Mouse (Mus musculus): ENCODE data around the gene Epb41l5. TPM values are rescaled to one million over a fixed set of nuclear protein-coding genes. Genes with fewer than 3 reads are reported as not detected.

Gene Epb41l5
- total and polyA plus RNA-seq, 3 experiments: 2.1 to 5.8 (median 3.8) TPM

GRCm38 (mm10) chr1:119624444-119624843, 24.4 kb downstream of the Epb41l5 start:
- intact Hi-C loops (cut with DNase I): no loop called here
- no peak for DNase-seq
- TF ChIP-seq CTCF (IDR thresholded peaks at IDR 0.05): no peak
- TF ChIP-seq POLR2A (IDR thresholded peaks at IDR 0.05; ENCODE audit: insufficient read depth, low read depth, low read length): no peak
- TF ChIP-seq EP300 (IDR thresholded peaks at IDR 0.05; ENCODE audit: insufficient read depth, low read depth, low read length): no peak
- Histone ChIP-seq H3K27me3 (ENCODE audit: control insufficient read depth, insufficient read depth, low read length) (no peaks in the 10 kb centered on the region), H3K27ac (no peak overlapping the region), H3K4me1 (ENCODE audit: control insufficient read depth, insufficient read depth, low read length) (no peaks in the 10 kb centered on the region), H3K4me3 (no peak overlapping the region), H3K36me3 (ENCODE audit: control insufficient read depth, insufficient read depth, low read length) (no peaks in the 10 kb centered on the region), H3K9ac (ENCODE audit: low read depth, low read length) (no peak overlapping the region), H3K79me2 (replicated peaks; ENCODE audit: control insufficient read depth, insufficient read depth, low read length) (no peaks in the 10 kb centered on the region)
- WGBS: 82% methylated on average over 2 of the region's 2 CpGs

GRCm38 (mm10) chr1:119605396-119605795, 43.4 kb downstream of the Epb41l5 start:
- intact Hi-C loops (cut with DNase I): no loop called here
- 90% methylated on average over 3 of the region's 3 CpGs for whole genome bisulfite sequencing
- H3K4me1 ChIP-seq (ENCODE audit: control insufficient read depth, insufficient read depth, low read length): no peaks in the 10 kb centered on the region; the same call in 1 of the 2 replicates
- H3K9ac ChIP-seq (ENCODE audit: low read depth, low read length): no peak overlapping the region
- no peaks in the 10 kb centered on the region for H3K79me2 ChIP-seq (replicated peaks; ENCODE audit: control insufficient read depth, insufficient read depth, low read length)
- no peak for DNase-seq
- no peak overlapping the region for H3K27ac ChIP-seq
- H3K27me3 ChIP-seq (ENCODE audit: control insufficient read depth, insufficient read depth, low read length): no peaks in the 10 kb centered on the region
- H3K36me3 ChIP-seq (ENCODE audit: control insufficient read depth, insufficient read depth, low read length): no peaks in the 10 kb centered on the region
- TF ChIP-seq POLR2A (IDR thresholded peaks at IDR 0.05; ENCODE audit: insufficient read depth, low read depth, low read length) (no peak), EP300 (IDR thresholded peaks at IDR 0.05; ENCODE audit: insufficient read depth, low read depth, low read length) (no peak), CTCF (IDR thresholded peaks at IDR 0.05) (no peak)
- no peak overlapping the region for H3K4me3 ChIP-seq

- DNase-seq: no peak
- H3K4me3 ChIP-seq: no peak overlapping the region
- no peak overlapping the region for H3K27ac ChIP-seq
- WGBS: 99% methylated on average over 12 of the region's 12 CpGs
- TF ChIP-seq EP300 (IDR thresholded peaks at IDR 0.05; ENCODE audit: insufficient read depth, low read depth, low read length): no peak
- no peak for TF ChIP-seq POLR2A (IDR thresholded peaks at IDR 0.05; ENCODE audit: insufficient read depth, low read depth, low read length)
- TF ChIP-seq CTCF (IDR thresholded peaks at IDR 0.05): no peak
- no peaks in the 10 kb centered on the region for H3K36me3 ChIP-seq (ENCODE audit: control insufficient read depth, insufficient read depth, low read length)
- H3K9ac ChIP-seq (ENCODE audit: low read depth, low read length): no peak overlapping the region
- H3K79me2 ChIP-seq (replicated peaks; ENCODE audit: control insufficient read depth, insufficient read depth, low read length): no peaks in the 10 kb centered on the region
- H3K4me1 ChIP-seq (ENCODE audit: control insufficient read depth, insufficient read depth, low read length): no peaks in the 10 kb centered on the region
- no peaks in the 10 kb centered on the region for H3K27me3 ChIP-seq (ENCODE audit: control insufficient read depth, insufficient read depth, low read length)
- intact Hi-C loops (cut with DNase I): no loop called here
These were observed 46.4 kb downstream of the Epb41l5 start for GRCm38 (mm10) chr1:119602448-119602847.

- intact Hi-C loops (cut with DNase I): no loop called here
- Histone ChIP-seq H3K4me3 (no peak overlapping the region), H3K9ac (ENCODE audit: low read depth, low read length) (no peak overlapping the region), H3K79me2 (replicated peaks; ENCODE audit: control insufficient read depth, insufficient read depth, low read length) (no peaks in the 10 kb centered on the region), H3K36me3 (ENCODE audit: control insufficient read depth, insufficient read depth, low read length) (no peaks in the 10 kb centered on the region), H3K27me3 (ENCODE audit: control insufficient read depth, insufficient read depth, low read length) (no peaks in the 10 kb centered on the region), H3K27ac (no peak overlapping the region), H3K4me1 (ENCODE audit: control insufficient read depth, insufficient read depth, low read length) (peaks cover 2% of the 10 kb centered on the region)
- 68% methylated on average over 6 of the region's 6 CpGs for WGBS
- no peak for DNase-seq
- TF ChIP-seq POLR2A (IDR thresholded peaks at IDR 0.05; ENCODE audit: insufficient read depth, low read depth, low read length) (no peak), CTCF (IDR thresholded peaks at IDR 0.05) (no peak), EP300 (IDR thresholded peaks at IDR 0.05; ENCODE audit: insufficient read depth, low read depth, low read length) (no peak)
These were observed 49.9 kb downstream of the Epb41l5 start for GRCm38 (mm10) chr1:119598855-119599254.

- Histone ChIP-seq H3K4me1 (ENCODE audit: control insufficient read depth, insufficient read depth, low read length) (peaks cover 2% of the 10 kb centered on the region), H3K36me3 (ENCODE audit: control insufficient read depth, insufficient read depth, low read length) (no peaks in the 10 kb centered on the region), H3K27ac (no peak overlapping the region), H3K79me2 (replicated peaks; ENCODE audit: control insufficient read depth, insufficient read depth, low read length) (no peaks in the 10 kb centered on the region), H3K4me3 (no peak overlapping the region), H3K9ac (ENCODE audit: low read depth, low read length) (no peak overlapping the region), H3K27me3 (ENCODE audit: control insufficient read depth, insufficient read depth, low read length) (no peaks in the 10 kb centered on the region)
- 65% methylated on average over 3 of the region's 3 CpGs for WGBS
- DNase-seq: no peak
- intact Hi-C loops (cut with DNase I): no loop called here
- TF ChIP-seq POLR2A (IDR thresholded peaks at IDR 0.05; ENCODE audit: insufficient read depth, low read depth, low read length): no peak
- TF ChIP-seq CTCF (IDR thresholded peaks at IDR 0.05): no peak
- no peak for TF ChIP-seq EP300 (IDR thresholded peaks at IDR 0.05; ENCODE audit: insufficient read depth, low read depth, low read length)
These were observed 51.8 kb downstream of the Epb41l5 start for GRCm38 (mm10) chr1:119596954-119597480.

GRCm38 (mm10) chr1:119590041-119590440, 58.8 kb downstream of the Epb41l5 start:
- H3K27ac ChIP-seq: no peak overlapping the region
- H3K27me3 ChIP-seq (ENCODE audit: control insufficient read depth, insufficient read depth, low read length): no peaks in the 10 kb centered on the region
- intact Hi-C loops (cut with DNase I): loop anchor here (5.0 kb wide), 1 partner anchor 38 kb away; no protein-coding TSS in a partner anchor
- no peaks in the 10 kb centered on the region for H3K79me2 ChIP-seq (replicated peaks; ENCODE audit: control insufficient read depth, insufficient read depth, low read length)
- no peak overlapping the region for H3K9ac ChIP-seq (ENCODE audit: low read depth, low read length)
- WGBS: 39% methylated on average over 2 of the region's 2 CpGs
- TF ChIP-seq EP300 (IDR thresholded peaks at IDR 0.05; ENCODE audit: insufficient read depth, low read depth, low read length): 0 out of 2 replicates have a peak, but pooled peaks have one; percentile 20
- no peak for TF ChIP-seq CTCF (IDR thresholded peaks at IDR 0.05)
- no peak overlapping the region for H3K4me3 ChIP-seq
- peaks cover 3% of the 10 kb centered on the region for H3K4me1 ChIP-seq (ENCODE audit: control insufficient read depth, insufficient read depth, low read length)
- H3K36me3 ChIP-seq (ENCODE audit: control insufficient read depth, insufficient read depth, low read length): no peaks in the 10 kb centered on the region
- peak in 1 of 2 experiments; percentile 39 for DNase-seq

Data from heart, adult 2 months (tissue).